ENCODE assay signal across 9 mouse cellular contexts in the genomic region with DNA sequence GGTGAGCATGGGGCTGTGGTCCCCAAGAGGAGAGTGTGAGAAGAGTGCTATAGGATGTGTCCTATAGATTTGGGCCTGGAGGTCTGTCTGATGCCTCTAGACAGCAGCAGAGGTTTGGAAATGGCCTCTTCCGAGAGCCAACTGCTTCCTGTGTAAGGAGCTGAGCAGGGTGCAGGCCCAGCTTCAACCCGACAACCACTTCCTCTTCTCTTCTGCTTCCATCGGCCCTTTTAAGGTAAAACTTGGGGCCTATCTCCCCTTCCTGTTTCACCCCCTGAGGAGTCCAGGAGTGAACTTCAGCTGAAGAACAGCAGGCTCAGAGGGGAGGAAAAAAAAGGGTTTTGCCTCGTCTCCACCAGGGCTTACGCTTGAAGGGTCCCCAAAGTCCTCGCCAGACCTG. TPM values are rescaled to one million over a fixed set of nuclear protein-coding genes. Genes with fewer than 3 reads are reported as not detected.
A peak's percentile ranks its signal among the peaks of the same experiment; 100 is the strongest.
DNase-seq lines count a peak whose midpoint lies in the region; ATAC-seq and TF ChIP-seq lines count a peak whose summit lies in the region.
"Had no signal": no experiment of that assay in that cellular context is flagged by ENCODE, and none has a peak within 500 bp of the region (broad histone marks: within the 10 kb centered on the region; RNA-seq: fewer than 3 reads in every experiment).

No protein-coding gene starts in this region.

- no peak overlapping the region for H3K9ac ChIP-seq in heart, postnatal 0 days (replicated peaks; ENCODE audit: low read depth, low read length)
- H3K9ac ChIP-seq in MEL (ENCODE audit: control insufficient read depth, low read depth, low read length, poor library complexity, severe bottlenecking), result peak overlapping the region; percentile 76
- no peak overlapping the region for H3K9ac ChIP-seq in neural tube, embryonic 15.5 days (replicated peaks)

- H3K36me3 ChIP-seq in heart, postnatal 0 days (replicated peaks; ENCODE audit: control insufficient read depth, insufficient read depth, low read length), result no peaks in the 10 kb centered on the region
- peaks cover 9% of the 10 kb centered on the region; the same call in 1 of the 2 replicates for H3K36me3 ChIP-seq in heart, embryonic 10.5 days
- peaks cover 0 to 28% of the 10 kb centered on the region in 2 experiments; a peak in 2 of 4 replicates for H3K36me3 ChIP-seq in MEL (ENCODE audit: control insufficient read depth in 1 of 2, insufficient read depth in 2 of 2, low read length in 2 of 2)
- peaks cover 29% of the 10 kb centered on the region for H3K36me3 ChIP-seq in neural tube, embryonic 15.5 days

- H3K4me1 ChIP-seq in heart, postnatal 0 days (ENCODE audit: control insufficient read depth, insufficient read depth), result peaks cover 9% of the 10 kb centered on the region; the same call in 1 of the 2 replicates
- H3K4me1 ChIP-seq in heart, embryonic 10.5 days, result peaks cover 40% of the 10 kb centered on the region
- H3K4me1 ChIP-seq in MEL (ENCODE audit: control insufficient read depth in 1 of 2, insufficient read depth in 2 of 2, low read length in 2 of 2), result peaks cover 11 to 34% of the 10 kb centered on the region in 2 experiments; a peak in 3 of 4 replicates
- peaks cover 57% of the 10 kb centered on the region for H3K4me1 ChIP-seq in neural tube, embryonic 15.5 days

- TF ChIP-seq POLR2A in MEL (IDR thresholded peaks at IDR 0.05; ENCODE audit: control insufficient read depth in 1 of 2, insufficient read depth in 1 of 2, low read depth in 1 of 2, low read length in 2 of 2, poor library complexity in 1 of 2), result peak in 1 of 2 experiments; percentile 59; a peak in 2 of 4 replicates

- TF ChIP-seq RAD21 in MEL (IDR thresholded peaks at IDR 0.05; ENCODE audit: low read depth, low read length), result no peak

- TF ChIP-seq CTCF in heart, postnatal 0 days (IDR thresholded peaks at IDR 0.05; ENCODE audit: low read depth), result no peak
- no peak for TF ChIP-seq CTCF in MEL (IDR thresholded peaks at IDR 0.05 in 2 of 3, conservative IDR thresholded peaks at IDR 0.05 in 1 of 3; ENCODE audit: control insufficient read depth in 1 of 3, insufficient read depth in 1 of 3, low read depth in 2 of 3, low read length in 3 of 3, poor library complexity in 1 of 3, severe bottlenecking in 1 of 3)

- peak overlapping the region; percentile 42; the same call in 1 of the 2 replicates for H3K4me2 ChIP-seq in heart, postnatal 0 days (ENCODE audit: low read depth, low read length)
- peak overlapping the region; percentile 69 for H3K4me2 ChIP-seq in neural tube, embryonic 15.5 days

- no peak for ATAC-seq in heart, postnatal 0 days (ENCODE audit: insufficient read depth, low read depth)
- ATAC-seq in neural tube, embryonic 15.5 days (ENCODE audit: low FRiP score), result no peak
- ATAC-seq: Patski had no signal

- no peaks in the 10 kb centered on the region for H3K9me3 ChIP-seq in heart, postnatal 0 days (replicated peaks; ENCODE audit: control insufficient read depth, low read length)
- no peaks in the 10 kb centered on the region for H3K9me3 ChIP-seq in heart, embryonic 10.5 days
- H3K9me3 ChIP-seq in MEL (replicated peaks; ENCODE audit: insufficient read depth, low read length), result no peaks in the 10 kb centered on the region
- no peaks in the 10 kb centered on the region for H3K9me3 ChIP-seq in neural tube, embryonic 15.5 days (replicated peaks)

- DNase-seq in heart, postnatal 0 days (ENCODE audit: low spot score), result no peak
- no peak for DNase-seq in heart, embryonic 10.5 days (ENCODE audit: low spot score)
- DNase-seq in MEL (ENCODE audit: low read depth, low spot score), result peak; percentile 92
- peak; percentile 28 for DNase-seq in liver
- no peak for DNase-seq in kidney, adult 18-20 months
- no peak for DNase-seq in urinary bladder, adult 2 months (ENCODE audit: low spot score)
- DNase-seq in adrenal gland, adult 18-20 months (ENCODE audit: low spot score in 2 of 2), result no peak

- H3K4me3 ChIP-seq in heart, postnatal 0 days (ENCODE audit: low read depth, low read length), result peak overlapping the region; percentile 48; the same call in 1 of the 2 replicates
- H3K4me3 ChIP-seq in heart, embryonic 10.5 days, result no peak overlapping the region
- peak overlapping the region; percentile 65 to 88 for H3K4me3 ChIP-seq in MEL (ENCODE audit: control insufficient read depth in 1 of 2, insufficient read depth in 1 of 2, low read depth in 2 of 2, low read length in 2 of 2)
- peak overlapping the region; percentile 69 for H3K4me3 ChIP-seq in neural tube, embryonic 15.5 days (replicated peaks)

- H3K27ac ChIP-seq in heart, postnatal 0 days (ENCODE audit: low read depth), result peak overlapping the region; percentile 28; the same call in 1 of the 2 replicates
- no peak overlapping the region for H3K27ac ChIP-seq in heart, embryonic 10.5 days
- peak overlapping the region; percentile 93 for H3K27ac ChIP-seq in MEL (ENCODE audit: control insufficient read depth, low read depth, low read length)
- no peak overlapping the region for H3K27ac ChIP-seq in neural tube, embryonic 15.5 days (replicated peaks)

- H3K27me3 ChIP-seq in heart, postnatal 0 days (ENCODE audit: control insufficient read depth, insufficient read depth, low read length), result peaks cover 38% of the 10 kb centered on the region
- H3K27me3 ChIP-seq in heart, embryonic 10.5 days (ENCODE audit: insufficient read depth, poor library complexity, severe bottlenecking), result peaks cover 50% of the 10 kb centered on the region
- no peaks in the 10 kb centered on the region for H3K27me3 ChIP-seq in MEL (ENCODE audit: control insufficient read depth in 1 of 2, insufficient read depth in 2 of 2, low read length in 2 of 2)
- no peaks in the 10 kb centered on the region for H3K27me3 ChIP-seq in neural tube, embryonic 15.5 days (replicated peaks)

- H3K79me2 ChIP-seq in MEL (ENCODE audit: control insufficient read depth, insufficient read depth, low read length, poor library complexity), result peaks cover 29% of the 10 kb centered on the region

- WGBS in heart, postnatal 0 days, result 60% methylated on average over 6 of the region's 6 CpGs
- WGBS in heart, embryonic 10.5 days, result 64% methylated on average over 6 of the region's 6 CpGs
- WGBS in neural tube, embryonic 15.5 days, result 79% methylated on average over 6 of the region's 6 CpGs

- TF ChIP-seq EP300 in heart, postnatal 0 days (IDR thresholded peaks at IDR 0.05; ENCODE audit: low read depth), result no peak
- TF ChIP-seq EP300 in MEL (IDR thresholded peaks at IDR 0.05; ENCODE audit: low read depth in 1 of 2, low read length in 2 of 2), result peak in 1 of 2 experiments; percentile 61; a peak in 3 of 4 replicates

RNA-seq across cellular contexts. Expression of gene Coro1a, which starts 5.2 kb away (rescaled TPM):
- total RNA-seq in heart, postnatal 0 days (2014; rRNA removed; ENCODE audit: low replicate concordance), result 14.8 and 25.3 TPM in 2 replicates
- polyA plus RNA-seq in heart, postnatal 0 days (2015; fragmentation: Nextera tagmentation; extraction: Ambion mirVana), result 8.4 and 8.5 TPM in 2 replicates
- polyA plus RNA-seq in heart, embryonic 10.5 days (2016; fragmentation: Nextera tagmentation; extraction: Ambion mirVana), result 10.0 and 21.7 TPM in 2 replicates
- 195 and 279 TPM in 2 replicates for total RNA-seq in MEL (2012; rRNA removed)
- 100 to 1,000 TPM in 1 of 2 experiments, not detected in 1; 204 TPM for polyA plus RNA-seq in MEL (2012; ENCODE audit: insufficient read depth in 1 of 2, insufficient read length in 2 of 2, low read depth in 1 of 2, low replicate concordance in 2 of 2, missing spikeins in 1 of 2)
- polyA plus RNA-seq in neural tube, embryonic 15.5 days (2015; fragmentation: Nextera tagmentation; extraction: Ambion mirVana), result 120 and 192 TPM in 2 replicates
- 34.8 and 39.4 TPM in 2 replicates for polyA plus RNA-seq in urinary bladder, adult 2 months (2012; rRNA removed)
- total RNA-seq in adrenal gland, adult 18-20 months (2021), result 10 to 100 TPM; 19.0 to 21.7 TPM

RNA-seq across cellular contexts. Expression of gene Slx1b, which starts 6.8 kb away (rescaled TPM):
- 6.2 and 12.6 TPM in 2 replicates for total RNA-seq in heart, postnatal 0 days (2014; rRNA removed; ENCODE audit: low replicate concordance)
- 4.9 and 6.3 TPM in 2 replicates for polyA plus RNA-seq in heart, postnatal 0 days (2015; fragmentation: Nextera tagmentation; extraction: Ambion mirVana)
- 6.9 and 8.8 TPM in 2 replicates for polyA plus RNA-seq in heart, embryonic 10.5 days (2016; fragmentation: Nextera tagmentation; extraction: Ambion mirVana)
- 4.6 and 5.4 TPM in 2 replicates for total RNA-seq in MEL (2012; rRNA removed)
- polyA plus RNA-seq in MEL (2012; ENCODE audit: insufficient read depth in 1 of 2, insufficient read length in 2 of 2, low read depth in 1 of 2, low replicate concordance in 2 of 2, missing spikeins in 1 of 2), result 10 to 100 TPM in 1 of 2 experiments, not detected in 1; 10.2 TPM
- polyA plus RNA-seq in neural tube, embryonic 15.5 days (2015; fragmentation: Nextera tagmentation; extraction: Ambion mirVana), result 13.9 and 18.2 TPM in 2 replicates
- 19.3 and 22.5 TPM in 2 replicates for polyA plus RNA-seq in urinary bladder, adult 2 months (2012; rRNA removed)
- 10 to 100 TPM in 1 of 2 experiments, 1 to 10 TPM in 1; 9.9 to 11.1 TPM for total RNA-seq in adrenal gland, adult 18-20 months (2021)

RNA-seq across cellular contexts. Expression of gene Bola2, which starts 7.2 kb away (rescaled TPM):
- 29.3 and 36.5 TPM in 2 replicates for total RNA-seq in heart, postnatal 0 days (2014; rRNA removed; ENCODE audit: low replicate concordance)
- 89.0 and 93.7 TPM in 2 replicates for polyA plus RNA-seq in heart, postnatal 0 days (2015; fragmentation: Nextera tagmentation; extraction: Ambion mirVana)
- polyA plus RNA-seq in heart, embryonic 10.5 days (2016; fragmentation: Nextera tagmentation; extraction: Ambion mirVana), result 135 and 159 TPM in 2 replicates
- total RNA-seq in MEL (2012; rRNA removed), result 138 and 163 TPM in 2 replicates
- 100 to 1,000 TPM in 1 of 2 experiments, not detected in 1; 436 TPM for polyA plus RNA-seq in MEL (2012; ENCODE audit: insufficient read depth in 1 of 2, insufficient read length in 2 of 2, low read depth in 1 of 2, low replicate concordance in 2 of 2, missing spikeins in 1 of 2)
- polyA plus RNA-seq in neural tube, embryonic 15.5 days (2015; fragmentation: Nextera tagmentation; extraction: Ambion mirVana), result 131 and 154 TPM in 2 replicates
- 32.6 and 37.6 TPM in 2 replicates for polyA plus RNA-seq in urinary bladder, adult 2 months (2012; rRNA removed)
- 100 to 1,000 TPM in 1 of 2 experiments, 10 to 100 TPM in 1; 98.7 to 105 TPM for total RNA-seq in adrenal gland, adult 18-20 months (2021)

RNA-seq across cellular contexts. Expression of gene Sult1a1, which starts 26.1 kb away (rescaled TPM):
- 64.2 and 78.2 TPM in 2 replicates for total RNA-seq in heart, postnatal 0 days (2014; rRNA removed; ENCODE audit: low replicate concordance)
- polyA plus RNA-seq in heart, postnatal 0 days (2015; fragmentation: Nextera tagmentation; extraction: Ambion mirVana), result 24.8 and 30.4 TPM in 2 replicates
- 0.34 and 0.94 TPM in 2 replicates for polyA plus RNA-seq in heart, embryonic 10.5 days (2016; fragmentation: Nextera tagmentation; extraction: Ambion mirVana)
- not detected in 2 replicates for total RNA-seq in MEL (2012; rRNA removed)
- under 1 TPM in 1 of 2 experiments, not detected in 1; 0.36 TPM for polyA plus RNA-seq in MEL (2012; ENCODE audit: insufficient read depth in 1 of 2, insufficient read length in 2 of 2, low read depth in 1 of 2, low replicate concordance in 2 of 2, missing spikeins in 1 of 2)
- 3.4 and 5.1 TPM in 2 replicates for polyA plus RNA-seq in neural tube, embryonic 15.5 days (2015; fragmentation: Nextera tagmentation; extraction: Ambion mirVana)
- 28.5 and 29.2 TPM in 2 replicates for polyA plus RNA-seq in urinary bladder, adult 2 months (2012; rRNA removed)
- 10 to 100 TPM; 48.0 to 52.5 TPM for total RNA-seq in adrenal gland, adult 18-20 months (2021)

RNA-seq across cellular contexts. Expression of gene Sgf29, which starts 53.2 kb away (rescaled TPM):
- total RNA-seq in heart, postnatal 0 days (2014; rRNA removed; ENCODE audit: low replicate concordance), result 15.9 and 20.7 TPM in 2 replicates
- 21.9 and 25.3 TPM in 2 replicates for polyA plus RNA-seq in heart, postnatal 0 days (2015; fragmentation: Nextera tagmentation; extraction: Ambion mirVana)
- 36.6 and 44.3 TPM in 2 replicates for polyA plus RNA-seq in heart, embryonic 10.5 days (2016; fragmentation: Nextera tagmentation; extraction: Ambion mirVana)
- total RNA-seq in MEL (2012; rRNA removed), result 56.1 and 81.7 TPM in 2 replicates
- 100 to 1,000 TPM in 1 of 2 experiments, not detected in 1; 117 TPM for polyA plus RNA-seq in MEL (2012; ENCODE audit: insufficient read depth in 1 of 2, insufficient read length in 2 of 2, low read depth in 1 of 2, low replicate concordance in 2 of 2, missing spikeins in 1 of 2)
- polyA plus RNA-seq in neural tube, embryonic 15.5 days (2015; fragmentation: Nextera tagmentation; extraction: Ambion mirVana), result 53.2 and 64.5 TPM in 2 replicates
- 24.5 and 27.7 TPM in 2 replicates for polyA plus RNA-seq in urinary bladder, adult 2 months (2012; rRNA removed)
- 10 to 100 TPM; 39.6 to 50.1 TPM for total RNA-seq in adrenal gland, adult 18-20 months (2021)

Comparison
In these comparisons a context has a peak if more than half of its experiments do, and no peak if none do; other contexts are left out.
1. H3K27ac ChIP-seq: peak in heart, postnatal 0 days (single experiment) and MEL (single experiment); none in heart, embryonic 10.5 days (single experiment) and neural tube, embryonic 15.5 days (single experiment).
2. DNase-seq: peak in MEL (single experiment) and liver (single experiment); none in heart, postnatal 0 days (single experiment), heart, embryonic 10.5 days (single experiment), kidney, adult 18-20 months (single experiment), urinary bladder, adult 2 months (single experiment) and adrenal gland, adult 18-20 months (0 of 2).